Mouse (Mus musculus) cerebellum, postnatal 4 days (tissue): ENCODE data around the gene 2210011C24Rik.

ENCODE experiments used
- DNase-seq, 2 experiments: peaks; one replicate each; pipeline ENCODE4 v3.0.0; 2022; ENCODE audit warnings: low spot score in 2 of 2, mixed read lengths in 1 of 2

Gene 2210011C24Rik

GRCm38 (mm10) chr8:84011705-84012498, at the start of gene 2210011C24Rik:
Gene 2210011C24Rik (minus strand): TSS chr8:84012171.
- no peak for DNase-seq

- no peak for DNase-seq
Observed at GRCm38 (mm10) chr8:84060245-84060644, 48.3 kb upstream of the 2210011C24Rik start.

- DNase-seq, result no peak
Observed at GRCm38 (mm10) chr8:84059226-84059625, 47.3 kb upstream of the 2210011C24Rik start.

- no peak for DNase-seq
Observed at GRCm38 (mm10) chr8:84057827-84058226, 45.9 kb upstream of the 2210011C24Rik start.

GRCm38 (mm10) chr8:84053229-84053628, 41.3 kb upstream of the 2210011C24Rik start:
- no peak for DNase-seq

- no peak for DNase-seq
Observed at GRCm38 (mm10) chr8:84052746-84053145, 40.8 kb upstream of the 2210011C24Rik start.

GRCm38 (mm10) chr8:84048171-84048570, 36.2 kb upstream of the 2210011C24Rik start:
- no peak for DNase-seq

GRCm38 (mm10) chr8:84046505-84046904, 34.5 kb upstream of the 2210011C24Rik start:
- no peak for DNase-seq

- no peak for DNase-seq
Observed at GRCm38 (mm10) chr8:84044900-84045299, 32.9 kb upstream of the 2210011C24Rik start, which contains the start of gene Rln3. Gene Rln3 (minus strand): TSS chr8:84045000.

- no peak for DNase-seq
Observed at GRCm38 (mm10) chr8:84044103-84044502, 32.1 kb upstream of the 2210011C24Rik start.

- peak in 1 of 2 experiments; percentile 49 for DNase-seq
Observed at GRCm38 (mm10) chr8:84042948-84043342, 31.0 kb upstream of the 2210011C24Rik start.

- DNase-seq, result peak in 1 of 2 experiments; percentile 47
Observed at GRCm38 (mm10) chr8:84042066-84042947, 30.3 kb upstream of the 2210011C24Rik start, which contains the start of gene Il27ra. Gene Il27ra (minus strand): TSS chr8:84042589.

- DNase-seq, result peak; percentile 67 to 83
Observed at GRCm38 (mm10) chr8:84039050-84039449, 27.1 kb upstream of the 2210011C24Rik start.

- no peak for DNase-seq
Observed at GRCm38 (mm10) chr8:84038015-84038414, 26.0 kb upstream of the 2210011C24Rik start.

GRCm38 (mm10) chr8:84032777-84033176, 20.8 kb upstream of the 2210011C24Rik start:
- DNase-seq, result no peak

GRCm38 (mm10) chr8:84029272-84029671, 17.3 kb upstream of the 2210011C24Rik start:
- no peak for DNase-seq

GRCm38 (mm10) chr8:84027449-84027848, 15.5 kb upstream of the 2210011C24Rik start:
- DNase-seq, result no peak

GRCm38 (mm10) chr8:84025863-84026262, 13.9 kb upstream of the 2210011C24Rik start:
- DNase-seq, result peak in 1 of 2 experiments; percentile 32

GRCm38 (mm10) chr8:84024171-84024570, 12.2 kb upstream of the 2210011C24Rik start:
- DNase-seq, result peak in 1 of 2 experiments; percentile 63

- no peak for DNase-seq
Observed at GRCm38 (mm10) chr8:84023631-84024030, 11.7 kb upstream of the 2210011C24Rik start.

- no peak for DNase-seq
Observed at GRCm38 (mm10) chr8:84023085-84023484, 11.1 kb upstream of the 2210011C24Rik start.

GRCm38 (mm10) chr8:84021569-84021968, 9.6 kb upstream of the 2210011C24Rik start:
- no peak for DNase-seq
